Mouse (Mus musculus) kidney, embryonic 16.5 days (tissue): Measurements from ENCODE around the gene Inpp4a. TPM values are rescaled to one million over a fixed set of nuclear protein-coding genes. Genes with fewer than 3 reads are reported as not detected.

Source experiments
- ATAC-seq: fragments of 200-750 bp; cut with Nextera tagmentation; 2 replicates; pipeline ENCODE4 v1.8.0; 2017; ENCODE audit warnings: moderate TSS enrichment; ENCODE audit not compliant: low FRiP score, low TSS enrichment
- H3K27ac ChIP-seq: fragments of 300-500 bp; sonication (generic); 2 replicates; pipeline ENCODE4 v1.5.1; 2014; ENCODE audit warnings: low read length
- H3K27me3 ChIP-seq: fragments of 300-500 bp; sonication (generic); 2 replicates; pipeline ENCODE4 v1.6.1; 2014; ENCODE audit warnings: low read length, control low read depth, mixed read lengths; ENCODE audit not compliant: insufficient read depth
- H3K36me3 ChIP-seq: fragments of 300-500 bp; sonication (generic); 2 replicates; pipeline ENCODE4 v1.6.1; 2014; ENCODE audit warnings: low read length, control low read depth, mixed read lengths; ENCODE audit not compliant: insufficient read depth
- H3K4me1 ChIP-seq: fragments of 300-500 bp; sonication (generic); 2 replicates; pipeline ENCODE4 v1.6.1; 2014; ENCODE audit warnings: low read length, control low read depth, mixed read lengths; ENCODE audit not compliant: insufficient read depth
- H3K4me2 ChIP-seq: fragments of 300-500 bp; sonication (generic); replicated peaks from 2 replicates; pipeline ENCODE4 v1.6.1; 2014; ENCODE audit warnings: low read depth, low read length
- H3K4me3 ChIP-seq: fragments of 300-500 bp; sonication (generic); 2 replicates; pipeline ENCODE4 v1.5.1; 2014; ENCODE audit warnings: mild to moderate bottlenecking, low read length
- H3K9ac ChIP-seq: fragments of 300-500 bp; sonication (generic); replicated peaks from 2 replicates; pipeline ENCODE4 v1.6.1; 2014; ENCODE audit warnings: low read length
- H3K9me3 ChIP-seq: fragments of 300-500 bp; sonication (generic); 2 replicates; pipeline ENCODE4 v1.6.1; 2016; ENCODE audit warnings: low read length, control low read depth
- WGBS: fragments of 180-500 bp; shearing (Covaris S2); extraction: QIAGEN DNeasy Blood & Tissue Kit; methylation state at CpG from one replicate; pipeline ENCODE4 v1.1.7; 2014; 5-methylcytosine and 5-hydroxymethylcytosine counted together
- polyA plus RNA-seq: library from polyadenylated mRNA; unstranded; fragments of >200 nt; fragmentation: Nextera tagmentation; extraction: Ambion mirVana; gene quantifications from 2 replicates; pipeline ENCODE4 v1.2.1, GENCODE M21; 2015

Inpp4a gene
- polyA plus RNA-seq, 1 experiment from 2014 or later: 19.2 TPM

DNA sequence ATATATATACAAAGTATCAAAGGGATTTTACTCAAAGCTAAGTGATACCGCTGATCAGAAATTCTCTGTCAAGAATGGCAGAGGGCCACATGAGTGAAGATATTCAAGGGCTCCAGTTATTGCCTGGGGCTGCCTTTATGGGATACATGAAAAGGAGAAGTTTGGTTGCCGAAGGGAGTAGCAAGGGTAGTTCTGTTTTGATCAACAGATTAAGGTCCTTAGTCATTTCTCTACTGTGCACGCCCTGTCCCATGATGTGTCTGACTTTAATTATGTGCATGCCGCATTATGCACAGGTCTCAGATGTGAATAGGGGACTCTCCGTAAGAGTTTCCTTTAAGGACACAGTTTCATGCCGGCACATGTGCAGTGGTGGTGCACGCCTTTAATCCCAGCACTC is 157.9 kb downstream of the Inpp4a start:
- WGBS: 86% methylated on average over 7 of the region's 7 CpGs
- H3K27ac ChIP-seq: no peak overlapping the region
- H3K27me3 ChIP-seq: no peaks in the 10 kb centered on the region
- no peaks in the 10 kb centered on the region for H3K4me1 ChIP-seq
- H3K4me3 ChIP-seq: no peak overlapping the region
- H3K36me3 ChIP-seq: no peaks in the 10 kb centered on the region
- no peak for ATAC-seq
- H3K9ac ChIP-seq: no peak overlapping the region
- no peaks in the 10 kb centered on the region for H3K9me3 ChIP-seq
- no peak overlapping the region for H3K4me2 ChIP-seq

Other genes starting within 250 kb of the Inpp4a start
- gene Cnga3, start 85.4 kb upstream of the Inpp4a start, polyA plus RNA-seq: 0.07 and 0.18 TPM in 2 replicates
- gene Coa5, start 130.2 kb downstream of the Inpp4a start, polyA plus RNA-seq: 59.9 and 60.1 TPM in 2 replicates
- gene Unc50, start 130.3 kb downstream of the Inpp4a start, polyA plus RNA-seq: 128 and 144 TPM in 2 replicates
- 6.7 and 8.3 TPM in 2 replicates for gene Mgat4a, start 241.2 kb downstream of the Inpp4a start, polyA plus RNA-seq